Mouse (Mus musculus): ENCODE data around the gene Celsr2.

Celsr2 gene

DNA sequence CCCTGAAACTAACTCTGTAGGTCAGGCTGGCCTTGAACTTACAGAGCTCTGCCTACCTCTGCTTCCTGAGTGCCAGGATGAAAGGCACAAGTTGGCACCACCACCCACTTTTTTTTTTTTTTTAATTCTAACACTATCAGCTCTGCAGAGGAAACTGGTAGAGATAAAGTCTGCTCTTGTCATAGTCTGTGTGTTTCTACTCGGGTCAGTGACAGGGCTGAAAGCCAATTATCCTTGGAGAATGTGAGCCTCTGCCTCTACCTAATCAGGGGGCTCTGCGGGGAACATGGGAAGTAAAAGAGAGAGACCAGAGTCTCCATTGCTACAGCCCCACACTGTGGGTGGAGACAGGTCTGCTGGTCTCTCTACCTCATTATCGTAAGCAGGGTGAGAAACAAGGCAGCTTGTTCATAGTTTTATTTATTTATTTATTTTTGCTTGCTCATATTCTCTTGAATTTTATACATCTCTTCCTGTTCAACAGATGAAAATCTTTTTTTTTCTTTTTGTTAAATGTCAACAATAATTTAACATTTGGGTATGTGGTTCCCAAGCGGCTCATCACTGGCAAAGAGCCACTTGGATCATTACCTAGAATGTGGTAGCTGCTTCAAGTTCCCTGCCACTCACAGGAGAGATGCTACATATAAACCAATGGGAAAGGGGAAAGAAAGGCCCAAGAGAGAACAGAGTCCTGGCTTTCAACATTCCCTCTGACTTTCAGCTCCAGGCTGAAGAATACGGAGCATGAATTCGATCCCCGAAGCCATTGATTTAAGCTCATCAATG, 36.3 kb downstream of the Celsr2 start:
- DNase-seq (ENCODE audit: low read depth) = peak; percentile 51

DNA sequence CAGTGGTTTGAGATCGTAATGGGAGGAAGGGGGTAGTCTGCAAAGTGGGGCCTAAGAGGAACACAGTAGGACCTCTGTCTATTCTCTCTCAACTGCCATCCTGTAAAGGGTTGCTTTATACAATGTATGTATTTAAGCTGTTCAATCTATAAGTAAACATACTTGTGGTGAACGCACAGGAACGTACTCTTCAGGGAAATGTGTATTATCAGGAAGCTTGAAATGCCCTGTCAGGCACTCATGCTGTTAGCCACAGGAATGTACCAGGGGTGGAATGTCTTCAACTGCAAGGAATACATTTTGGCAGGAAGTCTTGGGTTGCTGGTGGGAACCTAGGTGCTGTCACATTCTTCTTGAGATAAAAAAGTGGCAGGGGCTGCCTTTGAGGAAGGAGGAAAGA, 42.7 kb downstream of the Celsr2 start:
- peak; percentile 16 for DNase-seq (ENCODE audit: low read depth)

DNA sequence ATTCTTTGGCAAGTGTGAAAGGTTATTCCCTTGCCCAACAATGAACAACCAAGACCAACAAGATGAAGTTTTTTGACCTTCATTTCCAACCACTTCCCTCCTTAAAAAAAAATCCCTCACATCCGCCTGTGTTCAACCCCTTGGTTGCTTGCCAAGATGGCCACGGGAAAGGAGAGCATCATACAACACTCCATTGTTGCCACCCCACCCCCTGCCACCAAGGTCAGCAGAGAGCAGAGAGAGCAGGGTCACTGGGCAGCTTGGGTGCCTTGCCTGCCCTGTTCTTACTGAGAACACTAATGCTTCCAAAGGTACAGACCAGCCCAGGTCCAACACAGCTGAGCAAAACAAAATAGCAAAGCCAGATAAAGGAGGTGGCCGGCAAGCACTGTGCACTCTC, 43.1 kb downstream of the Celsr2 start:
- peak; percentile 30 for DNase-seq (ENCODE audit: low read depth)

DNA sequence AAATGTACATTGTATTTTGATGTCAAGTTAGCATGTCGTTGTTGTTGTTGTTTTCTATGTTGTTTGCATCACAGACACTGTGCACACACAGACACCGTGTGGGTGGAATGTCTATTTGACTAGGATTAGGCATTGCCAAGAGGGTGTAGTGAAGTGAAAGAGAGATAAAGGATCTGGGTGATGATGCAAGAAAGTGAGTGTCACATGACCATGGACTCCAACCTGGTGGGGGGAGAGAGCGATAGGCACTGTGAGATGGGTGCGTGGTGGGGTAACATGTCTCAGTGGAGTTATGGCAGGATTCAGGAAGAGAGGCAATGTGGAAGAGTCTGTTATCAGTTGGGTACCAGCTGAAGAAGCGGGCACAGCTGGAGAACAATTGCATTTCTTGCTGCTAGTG, 46.6 kb downstream of the Celsr2 start:
- DNase-seq (ENCODE audit: low read depth) = no peak

DNA sequence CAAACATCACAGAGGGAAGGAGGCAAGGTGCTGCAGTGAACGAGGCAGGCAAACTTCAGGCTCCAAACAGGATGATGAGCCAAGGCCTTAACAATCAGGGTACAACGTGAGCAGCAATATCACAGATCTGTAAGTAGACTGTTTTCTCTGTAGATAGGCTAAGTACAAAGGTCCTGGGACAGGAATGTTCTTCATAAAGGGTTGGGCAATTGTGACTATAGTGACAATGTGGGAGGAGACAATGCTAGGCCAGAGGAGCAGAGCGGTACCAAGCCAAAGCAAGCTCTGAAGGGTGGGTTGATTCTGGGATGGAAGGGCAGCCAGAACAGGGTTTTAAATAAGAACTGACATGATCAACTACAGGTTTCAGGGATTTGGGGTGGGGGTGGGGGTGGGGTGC, 47.5 kb downstream of the Celsr2 start:
- no peak for DNase-seq (ENCODE audit: low read depth)

DNA sequence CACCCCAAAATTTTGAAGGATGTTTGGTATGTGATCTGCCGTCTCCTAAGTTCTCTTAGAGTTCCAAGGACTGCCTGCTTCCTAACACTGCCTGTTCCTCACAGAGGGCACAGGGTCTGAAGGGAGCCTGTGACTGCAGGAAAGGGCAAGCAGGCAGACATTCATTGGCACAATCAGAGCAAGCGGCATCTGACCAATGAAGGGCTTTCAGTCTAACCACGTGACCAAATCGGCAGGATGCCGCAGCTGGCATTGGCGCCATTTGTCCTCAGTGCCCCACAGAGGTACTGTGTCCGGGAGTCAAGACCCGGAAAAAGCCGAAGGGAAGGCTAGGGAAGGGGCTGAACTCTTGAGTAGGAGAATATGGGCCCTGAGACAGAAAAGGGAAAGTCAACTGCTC, 48.2 kb downstream of the Celsr2 start:
- no peak for DNase-seq (ENCODE audit: low read depth)

DNA sequence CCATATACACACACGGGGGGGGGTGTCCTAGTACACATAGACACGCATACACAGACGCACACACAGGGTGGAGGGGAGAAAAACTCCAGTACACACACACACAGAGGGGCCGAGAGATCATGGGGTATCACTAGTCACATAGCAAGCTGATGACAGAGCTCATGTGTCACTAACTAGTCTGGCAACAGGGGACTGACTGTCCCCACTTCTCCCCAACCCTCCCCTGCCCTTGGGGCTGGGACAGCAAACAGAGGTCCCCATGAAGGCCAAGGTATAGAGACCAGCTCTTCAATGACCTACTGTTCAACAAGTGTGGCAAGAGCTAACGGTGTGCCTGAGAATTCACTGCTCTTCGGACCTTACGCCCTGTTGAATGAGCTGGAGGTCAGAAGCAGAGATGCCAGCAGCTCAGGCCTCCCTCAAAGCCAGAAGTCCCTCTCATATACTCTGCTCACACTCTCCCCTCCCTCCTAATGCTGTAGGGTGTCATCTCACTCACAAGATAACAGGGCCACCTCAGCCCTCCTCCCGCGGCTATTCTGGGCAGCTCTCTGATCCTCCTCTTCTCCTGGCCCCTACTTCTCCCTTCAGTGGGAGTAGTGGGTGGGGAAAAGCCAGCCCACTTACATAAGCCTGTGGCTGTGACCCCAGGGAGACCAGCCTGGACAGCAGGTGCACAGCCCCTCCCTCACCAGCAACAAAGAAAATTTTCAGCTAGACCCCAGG, 50.9 kb downstream of the Celsr2 start, which contains the start of gene Mybphl:
TSS of gene Mybphl (plus strand) at position 642 of the 726 bp plus-strand sequence.
- DNase-seq (ENCODE audit: low read depth) = no peak

DNA sequence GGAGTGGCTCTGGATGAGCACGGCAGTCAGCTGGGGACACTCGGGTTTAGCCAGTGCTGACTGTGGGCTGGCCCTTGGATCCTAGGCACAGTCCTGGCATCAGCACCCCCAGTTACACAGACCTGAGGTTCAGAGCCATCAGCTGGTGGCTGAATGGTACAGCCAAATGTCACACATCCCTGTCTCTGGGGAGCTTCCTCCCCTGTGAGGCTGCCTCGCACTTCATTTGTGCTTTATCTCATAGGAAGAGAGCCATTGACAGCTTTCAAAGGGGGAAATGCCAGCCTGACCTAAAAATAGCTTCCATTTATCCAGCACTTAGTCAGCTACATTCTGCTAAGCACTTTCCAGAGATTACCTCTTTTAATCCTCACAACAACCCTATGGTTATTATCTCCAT, 51.7 kb downstream of the Celsr2 start:
- no peak for DNase-seq (ENCODE audit: low read depth)

DNA sequence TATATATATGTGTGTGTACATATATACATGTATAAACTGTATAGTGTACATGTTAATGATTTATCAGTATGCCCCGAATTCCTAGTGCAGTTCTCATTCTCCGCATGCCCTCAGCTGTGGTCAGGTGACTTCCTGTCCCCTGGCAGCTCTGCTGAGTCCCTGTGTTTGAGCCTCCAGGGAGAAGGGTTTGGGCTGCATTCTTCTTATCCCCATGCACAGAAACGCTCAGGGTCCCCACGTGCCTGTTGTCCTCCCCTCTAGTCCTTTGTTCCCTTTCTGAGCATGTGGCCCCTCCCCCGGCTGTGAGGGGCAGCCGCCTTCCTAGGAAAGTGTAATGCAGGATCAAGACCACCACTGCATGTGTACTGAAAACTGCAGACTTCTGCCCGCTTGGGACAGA, 54.5 kb downstream of the Celsr2 start:
- no peak for DNase-seq (ENCODE audit: low read depth)

DNA sequence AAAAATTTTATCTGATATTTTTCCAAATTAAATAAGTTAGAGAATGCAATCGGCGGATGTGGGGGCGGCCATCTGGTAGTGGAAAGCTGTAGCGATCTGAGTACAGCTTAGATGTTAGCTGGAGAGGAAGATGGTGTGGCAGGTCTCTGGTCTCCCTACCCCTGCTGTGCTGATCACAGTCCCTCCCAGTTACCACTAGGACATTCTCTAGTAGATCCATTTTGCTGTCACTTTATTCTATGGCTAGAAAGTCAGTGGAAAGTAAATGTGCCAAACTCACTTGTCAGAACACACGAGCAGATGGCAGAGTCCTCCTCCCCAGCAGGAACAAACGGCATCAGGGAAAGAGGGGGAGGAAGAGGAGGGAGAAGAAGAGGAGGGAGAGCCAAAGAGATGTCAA, 56.9 kb downstream of the Celsr2 start:
- no peak for DNase-seq (ENCODE audit: low read depth)

DNA sequence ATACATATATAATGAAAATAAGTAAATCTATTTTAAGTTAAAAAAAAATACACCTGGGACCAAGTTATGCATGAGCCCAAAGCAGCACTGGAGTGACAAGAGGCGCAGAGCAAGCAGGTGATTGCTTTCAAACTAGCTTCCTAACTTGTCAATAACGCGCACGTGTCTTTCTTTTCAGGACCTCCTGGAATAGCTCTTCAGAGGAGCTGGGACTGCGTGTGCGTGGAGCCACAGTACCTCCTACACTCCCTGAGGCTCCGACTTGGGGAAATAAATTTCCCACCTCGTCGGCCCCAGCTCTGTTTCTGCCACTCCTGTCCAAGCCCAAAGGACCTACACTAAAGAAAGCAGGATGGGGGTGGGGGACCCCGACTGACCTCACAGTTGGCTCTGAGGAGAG, 58.3 kb downstream of the Celsr2 start:
- no peak for DNase-seq (ENCODE audit: low read depth)

DNA sequence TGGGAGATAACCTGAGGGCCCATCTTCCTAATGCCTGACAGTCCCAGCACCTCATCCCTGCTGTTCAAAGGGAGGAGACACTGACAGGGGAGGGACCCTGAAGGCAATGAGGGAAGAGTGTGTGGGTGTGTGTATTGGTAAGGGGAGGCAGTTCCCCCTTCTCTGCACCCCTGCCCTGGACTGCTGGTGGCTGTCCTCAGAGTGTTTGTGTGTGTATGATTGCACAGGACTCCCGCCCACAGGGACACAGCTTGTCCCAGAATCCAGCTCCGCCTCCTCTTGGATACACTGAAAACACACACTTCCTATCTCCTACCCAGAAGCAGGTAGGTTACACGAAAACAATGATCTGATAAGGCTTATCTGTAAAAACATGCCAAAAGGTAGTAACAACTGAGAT, 60.1 kb downstream of the Celsr2 start:
- no peak for DNase-seq (ENCODE audit: low read depth)

DNA sequence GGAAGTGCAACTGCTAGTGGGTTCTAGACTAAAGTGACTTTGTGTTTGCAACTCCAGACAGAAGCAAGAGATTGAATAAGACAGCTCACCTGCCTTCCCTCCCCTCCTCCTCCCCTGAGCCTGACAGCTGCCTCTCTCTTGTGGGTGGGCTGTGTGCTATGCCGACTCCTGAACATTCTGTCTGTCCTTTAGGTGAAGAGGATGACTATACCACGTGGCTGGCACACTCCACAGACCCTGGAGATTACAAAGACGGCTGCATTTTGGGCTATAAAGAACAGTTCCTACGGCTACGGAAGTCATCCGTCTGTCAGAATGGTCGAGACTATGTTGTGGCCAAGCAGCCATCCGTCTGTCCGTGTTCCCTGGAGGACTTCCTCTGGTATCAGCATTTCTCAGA, 67.0 kb downstream of the Celsr2 start:
- no peak for DNase-seq (ENCODE audit: low read depth)

DNA sequence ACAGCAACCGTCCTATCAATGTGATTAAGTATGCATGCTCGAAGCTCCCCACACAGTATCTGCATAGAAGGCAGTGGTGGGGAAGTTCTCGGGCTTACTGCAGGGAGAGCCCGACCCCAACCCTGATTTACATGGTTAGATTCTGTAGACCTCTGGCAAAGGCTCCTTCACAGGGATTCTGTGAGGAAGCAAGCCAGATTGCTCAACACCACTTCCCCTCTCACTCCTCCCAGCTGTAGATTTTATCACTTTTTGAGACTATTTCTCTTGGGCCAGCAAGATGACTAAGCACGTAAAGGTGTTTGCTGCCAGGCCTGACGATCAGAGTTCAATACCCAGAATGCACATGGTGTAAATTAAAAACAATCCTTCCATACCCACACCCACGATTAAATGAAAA, 69.5 kb downstream of the Celsr2 start:
- peak; percentile 61 for DNase-seq (ENCODE audit: low read depth)

DNA sequence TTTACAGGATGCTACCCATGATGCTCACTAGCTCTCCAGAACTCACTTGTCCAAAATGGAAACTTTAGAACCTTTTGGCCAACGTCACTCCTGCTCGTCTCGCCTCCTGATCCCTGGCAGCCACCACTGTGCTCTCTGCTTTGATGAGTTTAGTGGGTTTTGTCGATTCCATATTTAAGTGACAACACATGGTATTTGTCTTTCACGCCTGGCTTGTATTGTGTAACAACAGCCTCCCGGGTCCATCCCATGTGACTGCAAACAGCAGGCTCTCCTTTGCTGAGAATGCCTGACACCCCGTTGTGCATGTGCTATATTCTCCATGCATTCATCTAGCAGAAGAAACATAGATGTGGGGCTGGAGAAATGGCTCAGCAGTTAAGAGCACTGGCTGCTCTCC, 73.2 kb downstream of the Celsr2 start:
- DNase-seq (ENCODE audit: low read depth) = peak; percentile 19

DNA sequence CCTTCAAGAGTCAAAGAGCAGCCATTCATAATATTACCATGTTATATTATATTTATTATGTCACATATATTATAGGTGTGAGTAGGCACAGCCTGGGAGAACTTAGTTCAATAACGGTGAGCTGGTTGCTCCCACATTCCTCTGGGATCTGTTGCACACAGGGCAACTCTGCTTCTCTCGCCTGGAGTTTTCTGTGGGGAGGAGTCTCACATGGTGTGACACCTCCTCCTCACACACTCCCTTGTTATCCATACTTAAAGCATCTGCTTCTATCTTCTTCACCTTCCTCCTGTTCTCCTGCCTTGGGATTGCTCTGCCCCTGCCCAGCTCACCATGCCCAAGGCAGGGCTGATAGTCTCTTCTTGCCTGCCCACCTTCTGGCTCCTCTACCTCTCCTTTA, 74.3 kb downstream of the Celsr2 start:
- DNase-seq (ENCODE audit: low read depth) = no peak

Data from NIH3T3 (cell line).